ENCODE assay signal across 12 mouse cellular contexts in the genomic region with DNA sequence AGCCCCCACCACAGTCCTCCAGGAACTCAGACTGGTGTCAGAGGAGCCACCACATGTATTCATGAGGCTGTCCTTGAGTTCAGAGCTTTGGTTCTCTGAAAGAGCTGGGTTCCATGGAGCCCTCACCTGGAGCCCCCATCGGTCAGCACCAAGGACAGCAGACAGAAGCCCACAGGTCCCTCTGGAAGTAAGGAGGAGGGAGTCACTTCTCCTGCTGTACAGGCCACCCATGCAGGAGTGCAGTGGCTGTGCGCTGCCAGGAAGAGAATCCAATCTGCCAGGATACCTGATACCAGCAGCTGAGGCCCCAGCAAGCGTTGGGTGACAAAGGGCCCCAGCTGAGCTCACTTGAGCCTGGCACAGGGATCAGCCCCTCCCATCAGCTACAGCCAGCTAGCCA.
DNase-seq lines count a peak whose midpoint lies in the region; ATAC-seq and TF ChIP-seq lines count a peak whose summit lies in the region.
"Had no signal": no experiment of that assay in that cellular context is flagged by ENCODE, and none has a peak within 500 bp of the region (broad histone marks: within the 10 kb centered on the region; RNA-seq: fewer than 3 reads in every experiment).

No protein-coding gene starts in this region.

- no peaks in the 10 kb centered on the region for H3K27me3 ChIP-seq in intestine, embryonic 14.5 days (replicated peaks; ENCODE audit: control insufficient read depth, insufficient read depth, low read length)
- no peaks in the 10 kb centered on the region for H3K27me3 ChIP-seq in intestine, postnatal 0 days (replicated peaks; ENCODE audit: control insufficient read depth, insufficient read depth, low read length)
- no peaks in the 10 kb centered on the region for H3K27me3 ChIP-seq in embryonic facial prominence, embryonic 14.5 days (replicated peaks; ENCODE audit: control insufficient read depth, insufficient read depth, low read length)
- H3K27me3 ChIP-seq: limb, embryonic 15.5 days had no signal

- intact Hi-C loops in heart, postnatal 25 days (cut with DNase I) = no loop called here

- H3K9ac ChIP-seq in intestine, embryonic 14.5 days (ENCODE audit: low read length) = no peak overlapping the region
- no peak overlapping the region for H3K9ac ChIP-seq in intestine, postnatal 0 days (ENCODE audit: low read depth, low read length)
- H3K9ac ChIP-seq in embryonic facial prominence, embryonic 14.5 days (ENCODE audit: low read depth, low read length) = no peak overlapping the region
- H3K9ac ChIP-seq: limb, embryonic 15.5 days had no signal

- H3K27ac ChIP-seq in intestine, embryonic 14.5 days (ENCODE audit: low read depth) = no peak overlapping the region
- H3K27ac ChIP-seq in intestine, postnatal 0 days (ENCODE audit: low read depth, low read length) = no peak overlapping the region
- no peak overlapping the region for H3K27ac ChIP-seq in embryonic facial prominence, embryonic 14.5 days (replicated peaks; ENCODE audit: low read depth, low read length)
- H3K27ac ChIP-seq: forebrain, embryonic 10.5 days; limb, embryonic 15.5 days had no signal

- H3K9me3 ChIP-seq in intestine, embryonic 14.5 days (ENCODE audit: control insufficient read depth, low read length) = no peaks in the 10 kb centered on the region
- no peaks in the 10 kb centered on the region for H3K9me3 ChIP-seq in intestine, postnatal 0 days (ENCODE audit: control insufficient read depth)
- no peaks in the 10 kb centered on the region for H3K9me3 ChIP-seq in embryonic facial prominence, embryonic 14.5 days (ENCODE audit: control insufficient read depth, low read length)
- H3K9me3 ChIP-seq: forebrain, embryonic 10.5 days; limb, embryonic 15.5 days had no signal

- H3K4me2 ChIP-seq in intestine, embryonic 14.5 days (ENCODE audit: low read length) = no peak overlapping the region
- no peak overlapping the region for H3K4me2 ChIP-seq in intestine, postnatal 0 days (replicated peaks; ENCODE audit: low read depth)
- no peak overlapping the region for H3K4me2 ChIP-seq in embryonic facial prominence, embryonic 14.5 days (ENCODE audit: low read depth, low read length)
- H3K4me2 ChIP-seq: limb, embryonic 15.5 days had no signal

- no peak for TF ChIP-seq CTCF in intestine, postnatal 0 days (IDR thresholded peaks at IDR 0.05; ENCODE audit: low read depth)

- WGBS in intestine, embryonic 14.5 days = 8% methylated on average over 3 of the region's 3 CpGs
- WGBS in intestine, postnatal 0 days = 14% methylated on average over 3 of the region's 3 CpGs
- 8% methylated on average over 2 of the region's 3 CpGs for WGBS in embryonic facial prominence, embryonic 14.5 days

- no peak overlapping the region for H3K4me3 ChIP-seq in intestine, embryonic 14.5 days (ENCODE audit: low read depth, low read length)
- H3K4me3 ChIP-seq in intestine, postnatal 0 days (ENCODE audit: low read depth, low read length) = no peak overlapping the region
- no peak overlapping the region for H3K4me3 ChIP-seq in embryonic facial prominence, embryonic 14.5 days (ENCODE audit: low read depth, low read length)
- H3K4me3 ChIP-seq: forebrain, embryonic 10.5 days; limb, embryonic 15.5 days had no signal

- ATAC-seq in intestine, embryonic 14.5 days (replicated peaks; ENCODE audit: low FRiP score, low TSS enrichment, low read depth) = no peak
- no peak for ATAC-seq in intestine, postnatal 0 days
- ATAC-seq in embryonic facial prominence, embryonic 14.5 days (ENCODE audit: low read depth) = no peak
- ATAC-seq: CD4-positive, CD25-positive, alpha-beta regulatory T cell, adult 4 months had no signal

- no peaks in the 10 kb centered on the region for H3K36me3 ChIP-seq in intestine, embryonic 14.5 days (ENCODE audit: control insufficient read depth, insufficient read depth, low read length)
- H3K36me3 ChIP-seq in intestine, postnatal 0 days (ENCODE audit: control insufficient read depth, insufficient read depth) = no peaks in the 10 kb centered on the region
- no peaks in the 10 kb centered on the region for H3K36me3 ChIP-seq in embryonic facial prominence, embryonic 14.5 days (ENCODE audit: control insufficient read depth, insufficient read depth, low read length)
- H3K36me3 ChIP-seq: forebrain, embryonic 10.5 days; limb, embryonic 15.5 days had no signal

- peak; percentile 72 for DNase-seq in intestine, embryonic 14.5 days (ENCODE audit: low spot score)
- peak; percentile 24 for DNase-seq in thymus, postnatal 4 days
- no peak for DNase-seq in thymus, postnatal 36 days
- peak; percentile 40 for DNase-seq in embryonic facial prominence, embryonic 14.5 days (ENCODE audit: low spot score)
- DNase-seq in retina, postnatal 1 day = peak; percentile 33
- DNase-seq in spleen, postnatal 10 days (ENCODE audit: low spot score in 2 of 2) = no peak
- no peak for DNase-seq in heart, postnatal 25 days (ENCODE audit: low spot score)
- DNase-seq: gastrocnemius, postnatal 14 days had no signal

- no peaks in the 10 kb centered on the region for H3K4me1 ChIP-seq in intestine, embryonic 14.5 days (replicated peaks; ENCODE audit: control insufficient read depth, insufficient read depth, low read length)
- no peaks in the 10 kb centered on the region for H3K4me1 ChIP-seq in intestine, postnatal 0 days (replicated peaks; ENCODE audit: control insufficient read depth, insufficient read depth, low read length)
- H3K4me1 ChIP-seq in embryonic facial prominence, embryonic 14.5 days (ENCODE audit: control insufficient read depth, insufficient read depth, low read length) = no peaks in the 10 kb centered on the region
- H3K4me1 ChIP-seq: limb, embryonic 15.5 days had no signal

Comparison
In these comparisons a context has a peak if more than half of its experiments do, and no peak if none do; other contexts are left out.
1. DNase-seq: peak in intestine, embryonic 14.5 days (single experiment), thymus, postnatal 4 days (single experiment), embryonic facial prominence, embryonic 14.5 days (single experiment) and retina, postnatal 1 day (single experiment); none in thymus, postnatal 36 days (0 of 2), spleen, postnatal 10 days (0 of 2) and heart, postnatal 25 days (single experiment).